8 mouse cellular contexts compared by ENCODE assay signal in the genomic region with DNA sequence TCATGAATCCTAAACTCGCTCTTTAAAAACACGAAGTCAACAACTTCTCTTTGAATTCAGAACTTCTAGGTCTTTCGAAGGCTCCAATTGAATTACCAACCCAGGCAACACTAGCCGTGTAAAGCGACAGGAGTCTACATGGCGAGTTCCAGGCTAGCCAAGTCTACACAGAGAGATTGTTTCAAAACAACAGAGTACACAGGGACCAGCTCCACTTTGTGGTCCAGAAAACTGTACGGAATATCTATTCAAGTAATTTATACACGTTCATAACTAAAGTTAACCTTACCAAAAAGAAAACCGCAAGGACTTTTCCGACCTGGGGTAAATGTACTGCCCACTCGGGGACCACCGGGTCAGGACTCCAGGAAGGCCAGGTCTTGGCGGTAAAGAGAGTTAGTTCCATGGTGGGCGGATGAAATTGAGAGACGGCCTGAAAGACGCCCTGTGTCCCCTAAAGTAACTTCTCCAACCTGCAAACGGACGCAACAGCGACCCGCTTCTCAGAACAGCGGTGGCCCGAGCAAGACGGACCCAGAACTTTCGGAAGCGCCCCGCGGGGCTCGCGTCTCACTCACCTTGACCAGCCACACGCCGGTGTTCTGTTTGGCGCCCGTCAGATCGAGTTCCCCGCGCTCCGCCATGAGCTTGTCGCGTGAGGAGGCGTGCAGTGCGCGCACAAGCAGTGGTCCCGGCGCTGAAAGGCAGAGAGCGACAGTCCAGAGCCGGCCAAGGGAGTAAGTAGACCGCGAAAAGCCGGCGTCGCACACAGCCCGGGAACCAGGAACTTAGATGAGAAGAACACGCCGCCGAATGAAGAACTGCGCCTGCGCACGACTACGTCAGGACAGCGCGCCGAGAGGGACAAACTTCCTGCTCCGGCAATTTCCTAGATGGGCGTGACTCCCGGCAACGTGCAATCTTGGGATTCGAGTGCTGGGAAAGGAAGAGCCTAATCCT. TPM values are rescaled to one million over a fixed set of nuclear protein-coding genes. Genes with fewer than 3 reads are reported as not detected.
DNase-seq lines count a peak whose midpoint lies in the region; ATAC-seq and TF ChIP-seq lines count a peak whose summit lies in the region.

A gene (minus strand): TSS at position 764 of the 960 bp plus-strand sequence.

- ATAC-seq in kidney, embryonic 14.5 days (ENCODE audit: low FRiP score, low TSS enrichment), result peak; percentile 95
- ATAC-seq in limb, embryonic 15.5 days (ENCODE audit: insufficient number of reproducible peaks, low FRiP score, low TSS enrichment, low read depth), result peak; percentile 79; the same call in 1 of the 2 replicates

- H3K4me3 ChIP-seq in bone marrow macrophage, adult 2 months (ENCODE audit: insufficient read depth, low read length), result peak within 1 kb of the TSS; percentile 74
- H3K4me3 ChIP-seq in embryonic fibroblast, embryonic 13.5 days (ENCODE audit: insufficient read depth, low read length), result peak within 1 kb of the TSS; percentile 77
- H3K4me3 ChIP-seq in kidney, embryonic 14.5 days (ENCODE audit: low read length), result peak within 1 kb of the TSS; percentile 97
- H3K4me3 ChIP-seq in limb, embryonic 15.5 days, result peak within 1 kb of the TSS; percentile 61

- H3K27ac ChIP-seq in bone marrow macrophage, adult 2 months (ENCODE audit: insufficient read depth, low read depth, low read length), result peak within 1 kb of the TSS; percentile 34
- no peak within 1 kb of the TSS for H3K27ac ChIP-seq in embryonic fibroblast, embryonic 13.5 days (ENCODE audit: insufficient read depth, low read length)
- peak within 1 kb of the TSS; percentile 79; the same call in 1 of the 2 replicates for H3K27ac ChIP-seq in kidney, embryonic 14.5 days (ENCODE audit: low read depth, low read length)
- H3K27ac ChIP-seq in limb, embryonic 15.5 days, result peak within 1 kb of the TSS; percentile 80

- no peaks in the 10 kb centered on the region for H3K9me3 ChIP-seq in kidney, embryonic 14.5 days (ENCODE audit: control insufficient read depth, low read length)
- H3K9me3 ChIP-seq in limb, embryonic 15.5 days, result no peaks in the 10 kb centered on the region

- H3K4me2 ChIP-seq in kidney, embryonic 14.5 days (replicated peaks; ENCODE audit: low read depth, low read length), result peak within 1 kb of the TSS; percentile 81
- peak within 1 kb of the TSS; percentile 63 for H3K4me2 ChIP-seq in limb, embryonic 15.5 days

- H3K4me1 ChIP-seq in bone marrow macrophage, adult 2 months (ENCODE audit: control insufficient read depth, insufficient read depth, low read length), result peaks cover 17% of the 10 kb centered on the region
- no peaks in the 10 kb centered on the region for H3K4me1 ChIP-seq in embryonic fibroblast, embryonic 13.5 days (ENCODE audit: control insufficient read depth, insufficient read depth, low read length)
- H3K4me1 ChIP-seq in kidney, embryonic 14.5 days (ENCODE audit: control insufficient read depth, insufficient read depth, low read length), result peaks cover 15% of the 10 kb centered on the region
- H3K4me1 ChIP-seq in limb, embryonic 15.5 days, result peaks cover 15% of the 10 kb centered on the region

- H3K27me3 ChIP-seq in kidney, embryonic 14.5 days (ENCODE audit: control insufficient read depth, insufficient read depth, low read length), result no peaks in the 10 kb centered on the region
- H3K27me3 ChIP-seq in limb, embryonic 15.5 days, result no peaks in the 10 kb centered on the region

- no peak for TF ChIP-seq CTCF in bone marrow macrophage, adult 2 months (IDR thresholded peaks at IDR 0.05; ENCODE audit: low read depth, low read length)
- no peak for TF ChIP-seq CTCF in embryonic fibroblast, embryonic 13.5 days (IDR thresholded peaks at IDR 0.05; ENCODE audit: borderline replicate concordance, insufficient read depth, low read length)

- peak within 1 kb of the TSS; percentile 86 for H3K9ac ChIP-seq in kidney, embryonic 14.5 days (ENCODE audit: low read depth, low read length)
- H3K9ac ChIP-seq in limb, embryonic 15.5 days, result peak within 1 kb of the TSS; percentile 50

- WGBS in kidney, embryonic 14.5 days, result under 1% methylated on average over 67 of the region's 67 CpGs
- WGBS in limb, embryonic 15.5 days, result under 1% methylated on average over 67 of the region's 67 CpGs

- H3K36me3 ChIP-seq in kidney, embryonic 14.5 days (ENCODE audit: control insufficient read depth, insufficient read depth, low read length), result peaks cover 3% of the 10 kb centered on the region; the same call in 1 of the 2 replicates
- peaks cover 3% of the 10 kb centered on the region; the same call in 1 of the 2 replicates for H3K36me3 ChIP-seq in limb, embryonic 15.5 days

- peak; percentile 93 for DNase-seq in A20 (ENCODE audit: low read depth, low spot score)
- DNase-seq in heart, adult 9 months (ENCODE audit: low spot score in 2 of 2), result peak; percentile 83 to 91
- peak; percentile 71 to 87 for DNase-seq in monocyte, adult 2 months (ENCODE audit: low read depth in 1 of 2, low spot score in 2 of 2)
- DNase-seq in spleen, postnatal 36 days (ENCODE audit: low spot score in 2 of 2), result peak; percentile 85 to 90

- no peak for TF ChIP-seq POLR2A in bone marrow macrophage, adult 2 months (IDR thresholded peaks at IDR 0.05; ENCODE audit: borderline replicate concordance, low read depth, low read length)
- peak; percentile 42; the same call in 1 of the 2 replicates for TF ChIP-seq POLR2A in embryonic fibroblast, embryonic 13.5 days (IDR thresholded peaks at IDR 0.05; ENCODE audit: low read depth, low read length)

RNA-seq across cellular contexts. Expression of the gene that starts here (rescaled TPM):
- 15.7 and 18.7 TPM in 2 replicates for polyA plus RNA-seq in bone marrow macrophage, adult 2 months (2012; ENCODE audit: insufficient read depth, insufficient read length, missing spikeins)
- polyA plus RNA-seq in embryonic fibroblast, embryonic 13.5 days (2011; ENCODE audit: insufficient read length, low read depth, missing spikeins), result 23.9 TPM in 2 replicates
- 47.1 and 53.8 TPM in 2 replicates for polyA plus RNA-seq in kidney, embryonic 14.5 days (2014; fragmentation: Nextera tagmentation; extraction: Ambion mirVana)
- 33.4 and 33.6 TPM in 2 replicates for polyA plus RNA-seq in limb, embryonic 15.5 days (2015; fragmentation: Nextera tagmentation; extraction: Ambion mirVana)
